Mouse (Mus musculus) brain, embryonic 14.5 days (tissue): Measurements from ENCODE around the gene Gm4214. TPM values are rescaled to one million over a fixed set of nuclear protein-coding genes. Genes with fewer than 3 reads are reported as not detected.
"Not testable (repeated sequence)": the region's sequence is repeated elsewhere in the genome, so short reads cannot be mapped to it uniquely, and the experiment has no call there.

Source experiments
- DNase-seq: peaks from one replicate; pipeline ENCODE4 v3.0.0-alpha.2; 2011; ENCODE audit warnings: low read depth
- polyA plus RNA-seq: library from polyadenylated mRNA; depleted of rRNA; stranded (reverse); fragments of >200 nt; gene quantifications from 2 replicates; pipeline ENCODE4 v1.2.3, GENCODE M21; 2012; rRNA removed

Gm4214 gene
- polyA plus RNA-seq: not detected in 2 replicates

- DNase-seq: not testable (repeated sequence)
Measured at GRCm38 (mm10) chr7:22984573-22984972, at the start of gene Gm4214. Gene Gm4214 (minus strand): TSS chr7:22984673.

DNA sequence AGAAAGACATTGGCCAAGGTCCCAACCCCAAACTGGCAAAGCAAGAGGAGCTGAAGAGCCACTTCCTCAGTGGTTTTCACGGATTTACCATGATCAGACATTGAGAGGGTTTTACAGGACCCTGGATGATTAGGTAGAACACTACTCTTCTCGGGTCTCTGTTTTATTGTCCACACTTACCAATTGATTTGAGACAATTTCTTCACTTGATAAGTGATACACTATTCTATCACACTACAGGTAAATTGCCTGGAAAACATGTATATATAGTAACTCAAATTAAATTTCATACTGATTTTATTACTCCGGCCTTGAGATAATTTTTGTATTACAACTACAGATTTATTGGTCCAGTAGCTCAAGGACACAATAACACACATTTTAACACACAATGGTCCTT lies 35.4 kb upstream of the Gm4214 start, which contains the start of gene Gm4216:
Gene Gm4216, minus strand, starts transcription at position 101 of the 400 bp plus-strand sequence.
- not testable (repeated sequence) for DNase-seq

Other genes with a start within 250 kb of the Gm4214 start
- not detected in 2 replicates for gene Vmn1r157, start 223.0 kb downstream of the Gm4214 start, polyA plus RNA-seq
- not detected in 2 replicates for gene Vmn1r158, start 193.9 kb downstream of the Gm4214 start, polyA plus RNA-seq
- not detected in 2 replicates for gene Vmn1r159, start 141.1 kb downstream of the Gm4214 start, polyA plus RNA-seq
- not detected in 2 replicates for gene Vmn1r160, start 113.4 kb downstream of the Gm4214 start, polyA plus RNA-seq
- gene Gm4216, start 35.2 kb upstream of the Gm4214 start, polyA plus RNA-seq: not detected in 2 replicates
- not detected in 2 replicates for gene Vmn1r163, start 70.9 kb upstream of the Gm4214 start, polyA plus RNA-seq
- not detected in 2 replicates for gene Gm8720, start 82.8 kb upstream of the Gm4214 start, polyA plus RNA-seq
- gene Gm10662, start 159.8 kb upstream of the Gm4214 start, polyA plus RNA-seq: not detected in 2 replicates
- not detected in 2 replicates for gene Vmn1r165, start 232.7 kb upstream of the Gm4214 start, polyA plus RNA-seq